Mouse (Mus musculus) heart, postnatal 4 days (tissue): ENCODE measurements at regions not wholly inside any gene's neighbourhood (a gene's known extent, or its start where the extent isn't known, plus 50 kb on each side); places are given as distances from the start of the nearest gene placed in this dataset.

Experiments
- DNase-seq: peaks from one replicate; pipeline ENCODE4 v3.0.0; 2021

DNA sequence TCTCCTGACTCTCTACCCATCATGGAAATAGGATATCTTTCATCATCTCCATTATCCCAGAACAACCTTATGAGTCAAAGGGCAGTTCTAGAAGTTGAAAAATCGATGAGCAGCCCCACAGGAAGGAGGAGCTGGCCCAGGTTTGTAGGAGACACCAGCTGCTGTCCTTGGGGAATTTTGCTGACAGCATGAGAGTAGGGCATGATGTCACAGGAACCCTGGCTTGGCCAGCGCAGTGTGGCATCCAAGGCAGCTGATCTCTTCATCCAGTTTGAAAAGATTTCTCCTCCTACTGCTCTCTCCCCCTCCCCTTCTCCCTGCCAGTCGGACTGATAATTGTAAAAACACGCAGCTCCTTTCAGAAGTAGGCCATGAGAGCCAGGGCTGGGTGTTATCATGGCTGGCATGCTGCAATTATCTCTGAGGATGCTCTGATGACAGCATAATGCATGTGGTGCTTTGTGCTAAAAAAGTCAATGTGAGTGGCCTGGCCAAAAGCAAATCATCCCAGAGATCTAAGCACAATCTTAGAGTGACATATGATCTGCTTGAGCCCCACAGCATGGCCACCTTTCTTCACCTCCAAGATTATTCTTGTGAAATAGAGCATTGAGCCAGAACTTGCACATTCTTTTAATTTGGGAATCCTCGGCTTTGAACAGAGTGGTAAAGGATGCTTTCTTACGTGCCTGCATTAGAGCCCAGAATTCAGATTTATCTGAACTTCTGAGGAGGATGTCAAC, 54.2 kb downstream of the Gjd2 start:
- DNase-seq: no peak

DNA sequence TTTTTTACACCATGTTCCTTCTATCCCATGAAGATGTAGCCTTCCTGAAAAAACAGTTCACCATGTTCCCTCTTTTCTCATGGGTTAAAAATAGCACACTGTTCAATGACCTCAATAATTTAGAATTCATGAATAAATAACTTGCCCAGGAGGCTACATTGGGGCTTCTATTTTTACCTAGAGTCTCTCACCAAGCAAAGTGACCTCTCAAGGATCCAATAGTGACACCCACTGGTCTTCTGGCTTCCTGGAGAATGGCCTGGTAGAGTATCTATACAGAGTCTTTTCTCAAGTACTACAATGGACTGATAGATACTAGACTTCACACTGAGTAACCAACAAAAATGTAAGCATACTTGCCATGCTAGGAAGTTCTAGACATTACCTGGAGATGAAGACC, 60.9 kb downstream of the Gjd2 start:
- DNase-seq: no peak

DNA sequence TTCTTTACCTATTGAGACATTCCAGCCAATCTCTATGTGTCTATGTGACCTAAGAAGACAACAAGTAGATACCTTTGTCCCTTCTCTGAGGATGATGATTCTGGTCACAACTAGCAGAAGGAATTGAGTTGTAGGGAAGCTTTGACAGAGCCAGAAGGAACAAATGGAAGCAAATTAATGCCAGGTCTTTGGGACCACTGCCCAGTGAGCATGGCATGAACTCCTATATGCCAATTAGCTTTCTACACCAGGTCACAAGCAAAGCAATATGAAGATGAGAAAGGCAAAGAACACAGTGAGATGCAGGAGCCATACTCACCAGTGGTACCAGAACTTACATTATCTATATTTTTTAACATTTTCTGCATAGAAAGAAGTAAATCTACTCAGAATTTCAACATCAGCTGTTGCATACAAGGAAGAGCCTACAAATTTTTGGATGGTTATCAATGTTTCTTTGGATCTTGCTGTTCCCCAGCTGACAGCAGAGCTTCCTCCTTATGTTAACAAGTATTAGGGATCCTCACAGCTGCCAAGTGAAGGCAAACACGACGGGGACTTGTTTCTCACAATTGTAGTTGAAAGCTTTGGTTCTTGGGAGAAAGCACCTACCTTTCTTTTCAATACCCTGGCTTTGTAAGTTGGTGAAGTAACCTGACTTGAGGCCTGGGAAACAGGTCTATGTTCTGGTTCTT, 64.0 kb downstream of the Gjd2 start:
- no peak for DNase-seq

DNA sequence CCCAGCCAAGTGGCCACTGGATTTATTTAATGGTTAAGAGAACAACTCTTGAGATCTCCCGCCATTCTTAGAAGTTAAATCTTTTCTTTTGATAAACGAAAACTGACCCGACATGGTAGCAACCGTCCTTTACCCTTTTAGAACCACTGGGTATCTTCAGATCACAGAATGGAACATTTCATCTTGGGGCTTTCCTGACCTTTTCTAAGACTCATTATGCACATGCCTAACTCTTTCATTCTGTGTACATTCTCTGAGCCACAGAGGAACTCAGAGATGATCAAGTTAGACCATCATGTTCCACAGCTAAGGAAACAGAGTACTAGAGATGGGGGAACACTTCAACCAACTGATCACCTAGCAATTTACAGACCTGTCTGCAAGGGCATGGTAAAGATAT, 81.7 kb downstream of the Gjd2 start:
- no peak for DNase-seq

DNA sequence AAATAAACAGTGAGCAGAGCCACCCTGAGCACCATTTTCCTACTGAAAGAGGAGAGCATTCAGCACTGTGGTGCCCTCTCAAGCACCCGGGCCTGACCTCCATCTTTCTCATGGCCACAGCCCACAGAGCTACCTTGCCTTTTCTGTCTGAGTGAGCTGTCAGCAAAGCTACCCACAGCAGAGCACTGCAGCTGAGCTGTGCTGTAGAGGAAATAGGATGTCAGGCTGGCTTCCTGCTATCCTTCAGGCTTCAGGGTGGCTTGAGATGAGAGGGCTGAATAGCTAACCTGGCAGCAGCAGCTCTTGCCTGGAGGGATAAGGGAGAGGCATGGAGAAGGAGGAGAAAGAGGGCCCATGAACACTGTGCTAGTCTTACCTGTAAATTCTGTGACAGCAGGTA, 82.5 kb downstream of the Gjd2 start:
- no peak for DNase-seq

DNA sequence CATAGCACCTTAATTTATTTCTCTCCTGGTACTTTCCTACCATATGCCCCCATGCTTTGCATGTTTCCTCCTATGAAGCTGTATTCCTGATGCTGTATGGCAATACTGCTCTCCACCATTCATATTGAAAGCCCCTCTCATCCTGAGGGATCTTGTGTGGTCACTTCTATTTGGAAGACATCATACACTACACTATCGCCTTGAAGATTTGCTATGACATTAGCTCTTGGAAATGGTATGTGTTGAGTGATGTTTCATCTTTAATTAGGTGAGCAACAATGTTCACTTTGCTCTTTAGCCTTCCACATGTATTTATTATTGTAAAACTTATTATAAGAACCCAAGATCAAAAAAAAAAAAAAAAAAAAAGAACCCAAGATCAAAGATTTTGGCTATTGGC, 81.2 kb upstream of the Arhgap11a start:
- DNase-seq: no peak

DNA sequence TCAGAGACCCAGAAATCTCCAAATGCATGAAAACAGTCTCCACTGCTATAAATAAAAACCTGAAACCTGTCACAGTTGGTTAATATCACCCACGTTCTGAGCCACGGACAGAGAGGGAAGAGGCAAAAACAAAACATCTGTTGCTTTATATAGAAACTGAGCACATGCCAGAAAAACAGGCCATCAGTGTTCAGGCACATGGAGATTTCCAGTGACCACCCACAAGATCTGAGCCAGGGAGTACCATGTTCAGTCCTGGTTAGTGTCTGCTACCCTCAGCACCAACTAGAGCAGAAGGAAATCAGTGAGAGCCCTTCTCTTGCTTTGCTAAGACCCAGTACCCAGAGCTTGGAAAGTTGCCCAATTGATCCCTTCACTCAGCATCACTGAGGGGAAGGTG, 75.7 kb upstream of the Arhgap11a start:
- DNase-seq: no peak

DNA sequence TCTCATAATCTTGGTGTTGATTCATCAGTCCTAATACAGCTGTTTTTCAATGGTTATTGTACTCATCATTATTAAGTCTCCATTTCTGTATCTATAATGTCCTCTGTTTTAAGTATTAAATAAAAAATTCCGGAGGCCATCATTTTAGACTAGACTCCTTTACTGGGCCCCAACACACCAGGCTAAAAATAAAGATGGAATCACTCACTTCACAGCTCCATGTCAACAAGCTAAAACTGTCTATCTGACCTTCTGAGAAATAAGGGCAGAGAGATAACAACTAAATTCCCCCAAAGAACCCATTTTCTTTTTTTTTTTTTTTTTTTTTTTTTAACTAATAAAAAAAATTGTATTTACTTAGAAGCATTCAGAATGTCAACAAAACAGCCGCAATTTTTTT, 70.5 kb upstream of the Arhgap11a start:
- DNase-seq: no peak

DNA sequence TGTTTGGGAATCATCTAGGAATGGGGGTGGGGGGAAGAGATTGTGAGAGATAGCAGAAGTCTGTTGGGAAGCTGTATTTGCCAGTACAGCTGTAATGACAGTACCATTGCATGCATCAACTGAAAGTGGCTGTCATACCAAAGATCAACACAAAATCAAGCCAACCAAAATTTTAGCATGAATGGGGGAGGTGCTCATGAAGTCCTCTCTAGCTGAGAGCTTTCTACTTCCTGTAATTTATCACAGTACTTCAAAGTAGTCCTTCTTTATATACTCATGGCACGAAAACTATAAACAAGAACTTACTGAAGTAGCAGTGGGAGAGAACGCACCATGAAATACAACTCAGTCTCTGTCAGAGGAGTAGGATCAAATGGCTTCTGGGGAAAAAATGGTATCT, 65.8 kb upstream of the Arhgap11a start:
- no peak for DNase-seq

DNA sequence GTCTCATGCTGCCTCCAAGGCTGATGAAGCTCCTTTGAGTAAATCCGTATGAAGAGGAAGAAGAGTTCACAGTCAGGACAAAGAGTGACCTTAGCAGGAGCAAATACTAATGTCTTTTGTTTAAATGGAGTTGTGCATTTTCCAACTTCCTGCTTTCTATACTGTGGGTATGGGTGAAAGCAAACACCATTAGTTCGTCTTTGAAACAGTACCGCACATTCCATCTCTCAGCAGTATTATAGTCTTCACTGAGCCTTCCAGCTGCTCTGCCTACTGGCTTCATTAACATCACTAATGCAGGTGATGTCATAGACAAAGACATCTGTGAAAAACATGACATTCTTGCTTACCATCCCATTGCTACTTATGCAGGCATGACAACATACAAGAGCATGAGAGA, 62.7 kb upstream of the Arhgap11a start:
- DNase-seq: no peak

DNA sequence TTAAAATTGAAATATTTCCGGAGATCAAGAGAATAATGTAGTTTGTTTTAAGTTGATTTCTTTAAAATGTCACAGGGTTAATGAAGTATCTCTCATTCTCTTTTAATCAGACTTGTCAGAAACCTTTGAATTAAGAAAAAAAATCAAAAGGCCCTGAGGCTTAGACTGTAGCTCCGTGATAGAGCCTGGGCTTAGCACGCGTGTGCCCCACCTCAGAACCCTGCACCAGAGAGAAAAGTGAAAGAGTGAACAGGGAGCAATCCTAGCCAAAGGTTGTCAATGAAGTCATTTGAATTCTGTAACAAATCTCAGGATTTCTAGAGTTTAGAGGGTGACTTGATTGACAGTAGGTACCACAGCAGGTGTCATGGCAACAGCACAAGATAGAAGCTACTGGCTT, 61.0 kb upstream of the Arhgap11a start:
- no peak for DNase-seq

DNA sequence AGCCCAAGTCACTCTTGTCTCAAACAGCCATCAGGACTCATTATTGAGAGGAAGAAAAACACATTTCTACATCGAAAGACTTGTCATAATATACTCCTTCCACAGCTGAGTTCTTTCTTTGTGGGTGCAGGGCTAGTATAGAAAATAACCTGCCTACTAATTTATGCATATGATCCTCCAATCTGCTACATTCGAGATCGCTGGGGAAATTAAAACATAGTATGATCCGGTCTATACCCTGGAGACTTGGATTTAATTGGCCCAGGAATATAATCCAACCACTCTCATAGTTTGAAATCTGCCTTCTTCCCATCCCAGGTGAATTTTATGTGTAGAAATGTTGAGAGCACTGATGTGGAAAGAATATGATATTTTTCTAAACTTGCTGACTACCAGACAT, 60.2 kb upstream of the Arhgap11a start:
- no peak for DNase-seq

DNA sequence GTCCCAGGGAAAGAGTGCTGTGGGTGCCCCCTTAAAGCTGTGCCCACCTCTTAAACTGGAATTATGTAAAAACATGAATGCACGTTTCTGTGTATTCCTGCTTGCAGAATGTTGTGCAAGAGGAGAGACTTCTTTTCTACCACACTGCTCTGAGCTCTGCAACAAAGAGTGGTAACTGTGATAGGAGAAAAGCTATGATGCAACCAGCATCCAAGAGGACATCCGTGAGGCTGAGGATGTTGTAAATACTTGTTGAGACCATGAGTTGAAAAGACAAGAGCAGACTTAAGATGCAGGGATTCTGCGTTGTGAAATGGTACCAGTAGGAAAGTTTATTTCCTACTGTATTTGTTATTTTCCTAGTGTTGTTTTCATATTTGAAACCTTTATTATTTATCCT, 56.0 kb upstream of the Arhgap11a start:
- DNase-seq: no peak

DNA sequence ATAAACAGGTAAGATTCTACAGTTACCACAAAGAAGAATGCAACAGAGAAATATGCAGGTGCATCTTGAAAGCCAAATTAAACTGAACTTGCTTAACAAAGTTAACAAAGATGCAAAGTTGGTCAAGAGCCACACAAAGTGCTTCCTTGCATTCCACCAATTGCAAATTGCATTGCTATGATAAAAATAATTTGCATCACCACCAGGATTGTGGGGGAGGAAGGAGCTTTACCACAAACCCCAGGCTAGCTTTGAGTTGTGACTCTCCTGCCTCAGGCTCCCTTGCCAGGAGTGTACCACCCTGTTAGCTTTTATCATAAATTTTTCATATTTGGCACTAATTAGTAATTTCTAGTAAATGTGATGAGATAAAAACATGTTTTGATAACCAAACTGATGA, 55.4 kb upstream of the Arhgap11a start:
- no peak for DNase-seq

DNA sequence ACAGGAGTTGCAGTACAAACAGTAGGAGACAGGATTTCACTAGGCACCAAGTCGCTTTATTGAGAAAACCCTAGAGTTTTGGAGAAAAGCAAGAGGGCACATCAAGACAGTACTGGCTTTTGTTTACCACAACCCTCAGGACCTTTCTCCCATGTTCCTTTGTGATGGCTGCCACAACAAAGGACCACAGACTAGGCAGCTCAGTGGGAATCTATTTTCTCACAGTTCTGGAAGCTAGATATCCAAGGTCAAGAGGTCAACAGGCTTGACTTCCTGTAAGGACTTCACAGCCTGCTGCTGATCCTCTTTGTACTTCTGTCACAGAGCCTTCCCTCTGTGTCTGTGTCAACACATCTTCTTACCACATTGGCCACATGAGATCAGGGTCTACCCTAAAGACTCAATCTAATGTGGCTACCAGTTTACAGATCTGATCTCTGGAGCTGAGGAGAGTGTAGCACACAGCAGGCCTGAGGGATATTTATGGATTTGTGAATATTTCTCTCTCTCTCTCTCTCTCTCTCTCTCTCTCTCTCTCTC, 54.6 kb upstream of the Arhgap11a start:
- no peak for DNase-seq

DNA sequence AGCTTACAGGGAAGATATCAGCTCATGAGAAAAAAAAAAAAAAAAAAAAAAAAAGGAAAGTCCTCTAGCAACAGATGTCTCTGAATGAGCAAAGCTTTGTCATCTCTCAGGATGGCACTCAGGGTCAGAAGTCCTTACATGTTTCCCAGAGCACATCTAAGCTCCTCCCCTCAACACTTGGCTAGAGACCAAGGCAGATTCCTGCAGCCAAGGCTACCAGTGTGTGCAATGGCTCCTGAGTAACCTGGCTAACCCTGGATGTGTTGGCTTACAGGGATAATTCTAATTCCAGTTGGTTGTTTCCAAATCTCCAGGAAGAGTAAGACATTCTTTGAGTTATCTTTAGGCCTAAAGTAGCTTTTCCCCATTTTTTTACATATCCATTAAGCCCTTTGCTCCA, 53.9 kb upstream of the Arhgap11a start:
- peak; percentile 14 for DNase-seq

DNA sequence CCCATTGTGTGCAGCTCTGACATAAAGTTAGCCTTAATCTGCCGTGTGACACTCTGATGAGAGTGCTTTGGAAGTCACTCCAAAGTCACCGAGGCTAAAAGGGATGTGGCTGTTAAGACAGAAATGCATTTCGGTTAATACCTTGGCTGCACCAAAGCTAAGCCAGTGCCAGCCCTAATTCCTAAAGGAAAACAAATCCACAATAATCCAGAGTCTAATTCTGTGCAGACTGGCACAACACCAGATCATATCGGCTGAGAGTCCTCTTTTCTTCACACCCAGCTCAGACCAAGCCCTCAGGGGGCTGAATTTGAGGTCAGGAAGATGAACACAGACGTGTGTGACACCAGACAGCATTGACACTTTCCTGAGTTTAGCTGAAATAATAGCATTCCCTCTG, 52.0 kb upstream of the Arhgap11a start:
- DNase-seq: no peak

DNA sequence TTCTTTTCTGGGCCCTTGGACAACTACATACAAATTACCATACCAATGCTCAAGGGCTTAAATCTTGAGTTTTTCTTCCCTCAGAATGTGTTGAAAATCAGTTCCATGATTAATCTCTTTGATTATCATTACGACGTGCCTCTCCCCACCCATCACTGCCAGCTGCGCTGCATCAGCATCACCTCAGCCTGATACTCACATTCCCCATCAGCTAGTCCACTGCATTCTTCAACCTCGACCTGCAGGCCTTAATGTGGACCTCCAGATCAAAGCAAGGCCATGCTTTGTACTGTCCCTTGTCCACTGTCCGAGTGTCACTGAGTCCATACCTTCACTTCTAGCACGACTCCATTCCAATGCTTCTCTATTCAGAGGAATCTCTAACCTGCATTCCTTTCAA, 50.3 kb upstream of the Arhgap11a start:
- no peak for DNase-seq
